Mouse (Mus musculus): Measurements from ENCODE around the gene Gm2696.

GRCm38 (mm10) chr10:77846503-77846902 is 32.0 kb downstream of the Gm2696 start, which contains the start of gene Gm36176:
- TF ChIP-seq USF1 (IDR thresholded peaks at IDR 0.05; ENCODE audit: low read depth) = no peak
- no peak for TF ChIP-seq MAX (IDR thresholded peaks at IDR 0.05; ENCODE audit: low read depth)
- no peak for TF ChIP-seq POLR2A (IDR thresholded peaks at IDR 0.05; ENCODE audit: insufficient read length, low read depth)
- TF ChIP-seq CEBPB (IDR thresholded peaks at IDR 0.05; ENCODE audit: insufficient read depth, poor library complexity, severe bottlenecking) = no peak
- no peak for TF ChIP-seq POLR2AphosphoS2 (IDR thresholded peaks at IDR 0.05; ENCODE audit: insufficient read length, low read depth)
- no peak for TF ChIP-seq E2F4 (IDR thresholded peaks at IDR 0.05; ENCODE audit: insufficient read depth)

Data from myocyte (in vitro differentiated cells).